Mouse (Mus musculus) cortical plate, adult 2 months (tissue): ENCODE measurements around the gene Carhsp1.

Experiments
- CTCF ChIP-seq: fragments of 200-500 bp; IDR thresholded peaks from 2 replicates; pipeline ENCODE4 v1.5.1; 2011; ENCODE audit warnings: mild to moderate bottlenecking, control low read depth, low read length; ENCODE audit not compliant: insufficient read depth; ENCODE audit errors: extremely low read depth
- POLR2A ChIP-seq: fragments of 200-500 bp; IDR thresholded peaks from 2 replicates; pipeline ENCODE4 v1.6.1; 2011; ENCODE audit warnings: mild to moderate bottlenecking, low read length, control low read depth; ENCODE audit not compliant: insufficient read depth; ENCODE audit errors: extremely low read depth

GRCm38 (mm10) chr16:8645546-8645945 is 26.4 kb downstream of the Carhsp1 start:
- no peak for TF ChIP-seq CTCF
- TF ChIP-seq POLR2A = no peak
